Mouse (Mus musculus) liver, embryonic 12.5 days (tissue): ENCODE data around the gene B3gnt4. TPM values are rescaled to one million over a fixed set of nuclear protein-coding genes. Genes with fewer than 3 reads are reported as not detected.

Experiments used
- ATAC-seq: fragments of 200-750 bp; cut with Nextera tagmentation; 2 replicates; pipeline ENCODE4 v1.8.0; 2017; ENCODE audit warnings: moderate number of reproducible peaks, mild to moderate bottlenecking, moderate library complexity
- H3K27ac ChIP-seq: fragments of 300-500 bp; sonication (generic); 2 replicates; pipeline ENCODE4 v1.5.1; 2016; ENCODE audit warnings: mild to moderate bottlenecking
- H3K27me3 ChIP-seq: fragments of 300-500 bp; sonication (generic); replicated peaks from 2 replicates; pipeline ENCODE4 v1.6.1; 2016; ENCODE audit warnings: mild to moderate bottlenecking, moderate library complexity
- H3K36me3 ChIP-seq: fragments of 300-500 bp; sonication (generic); 2 replicates; pipeline ENCODE4 v1.6.1; 2016; ENCODE audit warnings: mild to moderate bottlenecking, moderate library complexity
- H3K4me1 ChIP-seq: fragments of 300-500 bp; sonication (generic); 2 replicates; pipeline ENCODE4 v1.6.1; 2016
- H3K4me2 ChIP-seq: fragments of 300-500 bp; sonication (generic); 2 replicates; pipeline ENCODE4 v1.6.1; 2016; ENCODE audit warnings: mild to moderate bottlenecking, moderate library complexity
- H3K4me3 ChIP-seq: fragments of 300-500 bp; sonication (generic); 2 replicates; pipeline ENCODE4 v1.5.1; 2016; ENCODE audit warnings: mild to moderate bottlenecking, moderate library complexity
- H3K9ac ChIP-seq: fragments of 300-500 bp; sonication (generic); 2 replicates; pipeline ENCODE4 v1.6.1; 2016; ENCODE audit warnings: mild to moderate bottlenecking, moderate library complexity
- H3K9me3 ChIP-seq: fragments of 300-500 bp; sonication (generic); replicated peaks from 2 replicates; pipeline ENCODE4 v1.6.1; 2016; ENCODE audit warnings: mild to moderate bottlenecking, moderate library complexity
- WGBS: fragments of 180-500 bp; shearing (Covaris S2); methylation state at CpG from one replicate; pipeline ENCODE4 v1.1.7; 2016; ENCODE audit not compliant: insufficient replicate concordance; 5-methylcytosine and 5-hydroxymethylcytosine counted together
- polyA plus RNA-seq: library from polyadenylated mRNA; unstranded; fragments of >200 nt; fragmentation: Nextera tagmentation; extraction: Ambion mirVana; gene quantifications from 2 replicates; pipeline ENCODE4 v1.2.1, GENCODE M21; 2016

B3gnt4 gene
- polyA plus RNA-seq, result 0.20 TPM in 1 of 2 replicates, not detected in the other

GRCm38 (mm10) chr5:123510160-123510559 lies at the start of gene B3gnt4:
Gene B3gnt4, plus strand, starts transcription at chr5:123510460.
- Histone ChIP-seq H3K27me3 (peaks cover 52% of the 10 kb centered on the region), H3K4me2 (no peak within 1 kb of the TSS), H3K9me3 (no peaks in the 10 kb centered on the region), H3K36me3 (peaks cover 23% of the 10 kb centered on the region), H3K27ac (no peak within 1 kb of the TSS), H3K4me1 (peaks cover 32% of the 10 kb centered on the region), H3K9ac (no peak within 1 kb of the TSS), H3K4me3 (no peak within 1 kb of the TSS)
- ATAC-seq, result no peak
- WGBS, result 84% methylated on average over 5 of the region's 5 CpGs

- WGBS, result 32% methylated on average over 5 of the region's 5 CpGs
- Histone ChIP-seq H3K27me3 (no peaks in the 10 kb centered on the region), H3K4me3 (no peak overlapping the region), H3K4me2 (no peak overlapping the region), H3K9ac (no peak overlapping the region), H3K4me1 (peaks cover 7% of the 10 kb centered on the region), H3K27ac (no peak overlapping the region), H3K36me3 (no peaks in the 10 kb centered on the region), H3K9me3 (no peaks in the 10 kb centered on the region)
- ATAC-seq, result no peak
These were observed 48.8 kb upstream of the B3gnt4 start for GRCm38 (mm10) chr5:123461420-123461819.

DNA sequence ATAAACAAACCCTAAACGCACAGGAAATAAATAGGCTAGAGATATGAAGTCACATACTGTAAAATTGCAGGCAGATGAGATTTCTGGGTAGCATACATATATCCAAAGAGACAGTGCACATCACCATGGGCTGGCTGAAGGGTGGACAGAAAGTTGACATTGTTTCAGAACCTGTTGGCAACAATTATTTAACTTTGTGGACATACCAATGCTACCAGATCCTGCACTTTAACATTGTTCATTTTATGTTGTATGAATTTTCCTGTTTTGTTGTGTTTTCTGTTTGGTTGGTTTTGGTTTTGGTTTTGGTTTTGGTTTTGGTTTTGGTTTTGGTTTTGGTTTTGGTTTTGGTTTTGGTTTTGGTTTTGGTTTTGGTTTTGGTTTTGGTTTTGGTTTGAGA lies 45.6 kb upstream of the B3gnt4 start:
- no peak overlapping the region for H3K27ac ChIP-seq
- H3K27me3 ChIP-seq, result peaks cover 4% of the 10 kb centered on the region; the same call in 1 of the 2 replicates
- H3K4me1 ChIP-seq, result peaks cover 7% of the 10 kb centered on the region
- H3K4me2 ChIP-seq, result no peak overlapping the region
- H3K4me3 ChIP-seq, result no peak overlapping the region
- 67% methylated on average over 1 of the region's 1 CpGs for WGBS
- H3K36me3 ChIP-seq, result no peaks in the 10 kb centered on the region
- no peak for ATAC-seq
- no peak overlapping the region for H3K9ac ChIP-seq
- no peaks in the 10 kb centered on the region for H3K9me3 ChIP-seq

GRCm38 (mm10) chr5:123470784-123471400 lies 39.4 kb upstream of the B3gnt4 start:
- H3K4me2 ChIP-seq, result peak overlapping the region; percentile 45
- no peak overlapping the region for H3K27ac ChIP-seq
- H3K4me3 ChIP-seq, result no peak overlapping the region; the same call in 1 of the 2 replicates
- no peak overlapping the region for H3K9ac ChIP-seq
- H3K9me3 ChIP-seq, result no peaks in the 10 kb centered on the region
- no peaks in the 10 kb centered on the region for H3K36me3 ChIP-seq
- peaks cover 5% of the 10 kb centered on the region; the same call in 1 of the 2 replicates for H3K4me1 ChIP-seq
- no peak for ATAC-seq
- 4% methylated on average over 10 of the region's 10 CpGs for WGBS
- H3K27me3 ChIP-seq, result peaks cover 22% of the 10 kb centered on the region

- Histone ChIP-seq H3K27ac (no peak overlapping the region), H3K4me2 (no peak overlapping the region), H3K9ac (no peak overlapping the region), H3K9me3 (no peaks in the 10 kb centered on the region), H3K4me1 (peaks cover 5% of the 10 kb centered on the region; the same call in 1 of the 2 replicates), H3K36me3 (no peaks in the 10 kb centered on the region), H3K27me3 (peaks cover 22% of the 10 kb centered on the region), H3K4me3 (no peak overlapping the region)
- WGBS, result 70% methylated on average over 5 of the region's 5 CpGs
- ATAC-seq, result no peak
These were observed 36.4 kb upstream of the B3gnt4 start for GRCm38 (mm10) chr5:123473817-123474216.

DNA sequence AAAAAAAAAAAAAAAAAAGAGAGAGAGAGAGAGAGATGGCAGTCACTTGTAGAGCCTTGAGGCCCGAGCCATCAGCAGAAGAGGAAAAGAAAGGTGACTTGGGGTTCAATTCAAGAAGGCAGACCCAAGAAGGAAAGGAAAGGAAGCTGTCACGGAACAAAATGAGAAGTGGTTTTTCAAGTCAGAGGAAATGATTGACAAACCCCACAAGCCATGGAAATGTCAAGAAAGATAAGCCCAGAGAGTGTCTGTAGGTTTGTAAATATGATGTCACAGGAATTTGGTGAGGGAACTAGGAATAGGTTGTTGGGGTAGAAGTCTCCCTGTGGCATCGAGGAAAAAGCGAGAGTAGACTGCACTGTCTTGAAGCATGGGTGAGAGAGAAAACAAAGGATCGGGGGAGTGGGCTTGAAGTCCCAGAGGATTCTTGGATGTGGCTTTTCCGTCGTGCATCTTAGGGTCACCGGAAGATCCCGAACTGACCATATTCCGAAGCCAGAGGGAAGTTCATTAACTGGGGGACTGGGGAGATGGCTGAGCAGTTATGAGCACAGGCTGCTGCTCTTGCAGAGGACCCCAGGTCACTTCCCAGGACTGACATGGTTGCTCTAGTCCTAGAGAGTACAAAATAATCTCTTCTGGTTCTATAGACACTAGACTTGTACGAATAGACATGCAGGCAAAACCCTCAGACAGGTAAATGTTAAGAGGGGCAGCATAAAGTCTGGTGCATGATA lies 22.4 kb upstream of the B3gnt4 start:
- no peak overlapping the region for H3K4me2 ChIP-seq
- ATAC-seq, result no peak
- peaks cover 4% of the 10 kb centered on the region; the same call in 1 of the 2 replicates for H3K4me1 ChIP-seq
- 47% methylated on average over 11 of the region's 11 CpGs for WGBS
- H3K36me3 ChIP-seq, result no peaks in the 10 kb centered on the region
- no peaks in the 10 kb centered on the region for H3K9me3 ChIP-seq
- H3K27ac ChIP-seq, result no peak overlapping the region
- H3K27me3 ChIP-seq, result peaks cover 34% of the 10 kb centered on the region
- no peak overlapping the region for H3K4me3 ChIP-seq
- H3K9ac ChIP-seq, result no peak overlapping the region

DNA sequence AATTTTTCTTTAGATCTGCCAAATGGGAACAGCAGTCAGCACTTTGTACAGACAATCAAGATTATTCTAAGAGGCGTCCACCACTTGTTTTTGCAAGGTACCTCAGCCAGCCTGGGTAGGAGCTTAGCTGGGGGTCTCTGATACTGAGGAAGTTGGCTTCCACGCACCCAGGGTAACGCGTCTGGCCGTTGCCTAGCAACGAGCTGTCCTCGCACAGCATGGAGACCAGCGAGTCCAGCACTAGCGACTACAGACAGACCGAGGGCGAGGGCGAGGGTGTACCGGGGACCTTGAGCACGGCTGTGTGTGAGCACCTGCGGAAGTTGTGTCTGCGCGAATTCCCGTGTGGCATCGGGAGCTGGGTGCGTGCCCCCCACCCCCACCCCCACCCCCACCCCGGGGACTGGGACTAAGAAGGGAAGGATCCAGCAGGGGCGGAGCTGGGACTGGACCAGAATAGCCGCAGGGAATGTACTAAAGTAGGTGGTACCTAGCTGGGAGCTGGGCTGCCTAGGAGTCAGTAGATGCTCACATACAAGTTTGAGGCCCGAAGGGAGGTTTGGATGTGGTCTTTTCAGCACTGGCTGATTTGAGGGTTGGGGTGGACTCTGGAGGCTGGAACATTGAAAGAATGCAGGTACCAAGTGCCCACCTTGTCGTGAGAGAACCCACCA lies 21.0 kb upstream of the B3gnt4 start, which contains the start of the genes Lrrc43 and Il31:
TSS of gene Lrrc43 (plus strand) at position 194 of the 674 bp plus-strand sequence.
TSS of gene Il31 (minus strand) at position 378 of the 674 bp plus-strand sequence.
- Histone ChIP-seq H3K9me3 (no peaks in the 10 kb centered on the region), H3K4me3 (no peak within 1 kb of the TSS), H3K4me2 (peak within 1 kb of the TSS; percentile 50), H3K27me3 (peaks cover 39% of the 10 kb centered on the region), H3K9ac (no peak within 1 kb of the TSS), H3K27ac (no peak within 1 kb of the TSS), H3K36me3 (no peaks in the 10 kb centered on the region), H3K4me1 (peaks cover 4% of the 10 kb centered on the region; the same call in 1 of the 2 replicates)
- no peak for ATAC-seq
- WGBS, result 11% methylated on average over 25 of the region's 25 CpGs

- H3K9me3 ChIP-seq, result no peaks in the 10 kb centered on the region
- H3K4me2 ChIP-seq, result no peak overlapping the region
- no peaks in the 10 kb centered on the region for H3K36me3 ChIP-seq
- 56% methylated on average over 9 of the region's 9 CpGs for WGBS
- ATAC-seq, result no peak
- H3K9ac ChIP-seq, result no peak overlapping the region
- H3K4me3 ChIP-seq, result no peak overlapping the region
- peaks cover 39% of the 10 kb centered on the region for H3K27me3 ChIP-seq
- peaks cover 4% of the 10 kb centered on the region; the same call in 1 of the 2 replicates for H3K4me1 ChIP-seq
- no peak overlapping the region for H3K27ac ChIP-seq
These were observed 20.3 kb upstream of the B3gnt4 start for GRCm38 (mm10) chr5:123489935-123490334.

DNA sequence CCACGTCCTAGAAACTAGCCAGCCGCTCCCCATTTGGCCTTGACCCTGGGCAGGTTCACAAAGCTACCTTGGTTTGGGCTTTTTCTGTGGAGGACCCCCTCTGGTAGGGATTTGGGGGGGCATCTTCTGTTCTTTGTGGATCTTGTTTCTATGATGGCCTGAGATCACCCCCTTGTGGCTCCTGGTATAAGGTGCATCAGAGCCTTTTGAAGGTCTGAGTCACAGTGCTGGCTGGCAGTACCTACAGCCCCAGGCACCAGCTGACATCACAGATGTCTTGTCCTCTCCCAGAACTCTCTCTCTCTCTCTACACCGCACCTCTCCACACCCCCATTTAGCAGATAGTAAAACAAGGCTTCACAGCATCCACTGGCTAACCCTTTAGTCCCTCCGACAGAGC lies 10.5 kb upstream of the B3gnt4 start:
- Histone ChIP-seq H3K4me1 (peaks cover 18% of the 10 kb centered on the region), H3K9me3 (no peaks in the 10 kb centered on the region), H3K9ac (no peak overlapping the region), H3K36me3 (no peaks in the 10 kb centered on the region), H3K4me3 (no peak overlapping the region), H3K27ac (no peak overlapping the region), H3K27me3 (peaks cover 64% of the 10 kb centered on the region), H3K4me2 (no peak overlapping the region)
- ATAC-seq, result no peak
- 32% methylated on average over 4 of the region's 4 CpGs for WGBS

- H3K4me2 ChIP-seq, result no peak overlapping the region
- H3K9ac ChIP-seq, result no peak overlapping the region
- H3K4me3 ChIP-seq, result no peak overlapping the region
- H3K27ac ChIP-seq, result no peak overlapping the region
- H3K4me1 ChIP-seq, result peaks cover 14% of the 10 kb centered on the region
- H3K27me3 ChIP-seq, result peaks cover 77% of the 10 kb centered on the region
- WGBS, result 50% methylated on average over 4 of the region's 4 CpGs
- no peaks in the 10 kb centered on the region for H3K9me3 ChIP-seq
- H3K36me3 ChIP-seq, result no peaks in the 10 kb centered on the region
- ATAC-seq, result no peak
These were observed 8.3 kb upstream of the B3gnt4 start for GRCm38 (mm10) chr5:123501973-123502372.

GRCm38 (mm10) chr5:123507936-123508723 lies 2.1 kb upstream of the B3gnt4 start:
- H3K27me3 ChIP-seq, result peaks cover 73% of the 10 kb centered on the region
- peaks cover 14% of the 10 kb centered on the region for H3K36me3 ChIP-seq
- H3K4me2 ChIP-seq, result peak overlapping the region; percentile 92
- peaks cover 32% of the 10 kb centered on the region for H3K4me1 ChIP-seq
- no peak overlapping the region for H3K27ac ChIP-seq
- 2% methylated on average over 57 of the region's 59 CpGs for WGBS
- ATAC-seq, result peak; percentile 78
- no peaks in the 10 kb centered on the region for H3K9me3 ChIP-seq
- H3K9ac ChIP-seq, result peak overlapping the region; percentile 62
- H3K4me3 ChIP-seq, result peak overlapping the region; percentile 64
